Mouse (Mus musculus) small intestine, adult 2 months (tissue): Measurements from ENCODE around the gene Tcta. TPM values are rescaled to one million over a fixed set of nuclear protein-coding genes. Genes with fewer than 3 reads are reported as not detected.
"Not testable (repeated sequence)": the region's sequence is repeated elsewhere in the genome, so short reads cannot be mapped to it uniquely, and the experiment has no call there.

Source experiments
- H3K27ac ChIP-seq: fragments of 200-500 bp; 2 replicates; pipeline ENCODE4 v1.5.1; 2012; ENCODE audit warnings: low read depth, low read length, control low read depth, inconsistent platforms; ENCODE audit not compliant: insufficient read depth
- H3K27me3 ChIP-seq: fragments of 200-500 bp; 2 replicates; pipeline ENCODE4 v1.6.1; 2012; ENCODE audit warnings: mild to moderate bottlenecking, moderate library complexity, low read length, inconsistent platforms; ENCODE audit not compliant: control insufficient read depth, insufficient read depth
- H3K36me3 ChIP-seq: fragments of 200-500 bp; 2 replicates; pipeline ENCODE4 v1.6.1; 2012; ENCODE audit warnings: mild to moderate bottlenecking, low read length, control low read depth, inconsistent platforms; ENCODE audit not compliant: control insufficient read depth, insufficient read depth
- H3K4me1 ChIP-seq: fragments of 200-500 bp; 2 replicates; pipeline ENCODE4 v1.6.1; 2012; ENCODE audit warnings: low read length, inconsistent platforms, mixed read lengths; ENCODE audit not compliant: control insufficient read depth, insufficient read depth, insufficient read length
- H3K4me3 ChIP-seq: fragments of 200-500 bp; 2 replicates; pipeline ENCODE4 v1.5.1; 2012; ENCODE audit warnings: low read depth, mild to moderate bottlenecking, control low read depth, inconsistent platforms, low read length, moderate library complexity
- CTCF ChIP-seq: fragments of 200-500 bp; IDR thresholded peaks from 2 replicates; pipeline ENCODE4 v1.5.1; 2012; ENCODE audit warnings: low read depth, mild to moderate bottlenecking, control low read depth, inconsistent platforms, low read length, moderate library complexity, mixed read lengths; ENCODE audit not compliant: insufficient replicate concordance, insufficient read length; ENCODE audit errors: extremely low read depth
- POLR2A ChIP-seq: fragments of 200-500 bp; IDR thresholded peaks from 2 replicates; pipeline ENCODE4 v1.6.1; 2012; ENCODE audit warnings: low read depth, mild to moderate bottlenecking, control low read depth, inconsistent platforms, low read length, moderate library complexity
- WGBS: fragments of 180-500 bp; shearing (Covaris S2); methylation state at CpG from one replicate; pipeline ENCODE4 v1.1.7; 2018; 5-methylcytosine and 5-hydroxymethylcytosine counted together
- polyA plus RNA-seq: library from polyadenylated mRNA; depleted of rRNA; stranded (reverse); fragments of >200 nt; gene quantifications from 2 replicates; pipeline ENCODE4 v1.2.3, GENCODE M21; 2012

Gene Tcta
- polyA plus RNA-seq, 1 experiment, result 36.7 TPM

GRCm38 (mm10) chr9:108290773-108291172, 15.2 kb downstream of the Tcta start:
- Histone ChIP-seq H3K4me1 (peaks cover 3% of the 10 kb centered on the region; the same call in 1 of the 2 replicates), H3K27ac (no peak overlapping the region; the same call in 1 of the 2 replicates), H3K36me3 (no peaks in the 10 kb centered on the region), H3K4me3 (peak overlapping the region; percentile 83), H3K27me3 (no peaks in the 10 kb centered on the region)
- WGBS, result 21% methylated on average over 6 of the region's 6 CpGs
- TF ChIP-seq POLR2A (no peak), CTCF (no peak)

DNA sequence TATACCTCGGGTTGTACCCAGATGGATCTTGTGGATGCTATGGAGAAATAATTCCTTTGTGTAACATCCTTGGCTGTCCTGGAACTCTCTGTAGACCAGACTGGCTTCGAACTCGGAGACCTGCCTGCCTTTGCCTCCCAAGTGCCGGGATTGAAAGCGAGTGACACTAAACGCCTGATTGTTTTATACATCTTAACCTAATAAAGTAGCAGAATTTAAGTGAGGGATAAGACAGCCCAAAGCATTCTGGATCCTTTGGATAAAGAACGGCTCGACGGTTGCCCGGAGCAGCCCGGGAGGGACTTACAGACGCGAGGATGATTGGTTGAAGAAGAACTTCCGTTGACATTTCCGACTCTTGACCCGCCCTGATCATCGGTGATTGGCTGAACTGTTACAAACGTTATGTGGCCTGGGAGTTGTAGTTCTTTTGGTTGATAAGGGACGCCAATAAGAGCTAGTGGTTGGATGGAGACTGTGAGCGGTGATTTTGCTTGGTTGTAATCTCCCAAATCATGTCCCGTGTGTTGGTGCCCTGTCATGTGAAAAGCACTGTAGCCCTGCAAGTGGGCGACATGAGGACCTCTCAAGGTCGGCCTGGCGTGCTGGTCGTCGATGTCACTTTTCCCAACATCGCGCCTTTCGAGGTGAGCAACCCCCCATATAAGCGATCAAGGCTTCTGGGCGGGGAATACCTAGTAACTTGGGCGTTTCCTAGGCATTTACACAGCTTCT, 15.8 kb downstream of the Tcta start, which contains the start of gene Nicn1:
TSS of gene Nicn1 (plus strand) at position 414 of the 735 bp plus-strand sequence.
- no peaks in the 10 kb centered on the region for H3K36me3 ChIP-seq
- peak within 1 kb of the TSS; percentile 12; the same call in 1 of the 2 replicates for H3K27ac ChIP-seq

GRCm38 (mm10) chr9:108289347-108289746, 16.6 kb downstream of the Tcta start:
- no peak overlapping the region for H3K4me3 ChIP-seq
- no peak overlapping the region for H3K27ac ChIP-seq
- no peaks in the 10 kb centered on the region for H3K36me3 ChIP-seq
- peaks cover 3% of the 10 kb centered on the region; the same call in 1 of the 2 replicates for H3K4me1 ChIP-seq
- no peaks in the 10 kb centered on the region for H3K27me3 ChIP-seq
- no peak for TF ChIP-seq CTCF
- no peak for TF ChIP-seq POLR2A
- WGBS, result 52% methylated on average over 2 of the region's 2 CpGs

More for the DNA sequence above, 15.8 kb downstream of the Tcta start, which contains the start of gene Nicn1:
- H3K4me3 ChIP-seq, result peak within 1 kb of the TSS; percentile 83
- under 1% methylated on average over 32 of the region's 32 CpGs for WGBS
- H3K4me1 ChIP-seq, result peaks cover 3% of the 10 kb centered on the region; the same call in 1 of the 2 replicates
- no peak for TF ChIP-seq CTCF
- no peak for TF ChIP-seq POLR2A
- no peaks in the 10 kb centered on the region for H3K27me3 ChIP-seq

DNA sequence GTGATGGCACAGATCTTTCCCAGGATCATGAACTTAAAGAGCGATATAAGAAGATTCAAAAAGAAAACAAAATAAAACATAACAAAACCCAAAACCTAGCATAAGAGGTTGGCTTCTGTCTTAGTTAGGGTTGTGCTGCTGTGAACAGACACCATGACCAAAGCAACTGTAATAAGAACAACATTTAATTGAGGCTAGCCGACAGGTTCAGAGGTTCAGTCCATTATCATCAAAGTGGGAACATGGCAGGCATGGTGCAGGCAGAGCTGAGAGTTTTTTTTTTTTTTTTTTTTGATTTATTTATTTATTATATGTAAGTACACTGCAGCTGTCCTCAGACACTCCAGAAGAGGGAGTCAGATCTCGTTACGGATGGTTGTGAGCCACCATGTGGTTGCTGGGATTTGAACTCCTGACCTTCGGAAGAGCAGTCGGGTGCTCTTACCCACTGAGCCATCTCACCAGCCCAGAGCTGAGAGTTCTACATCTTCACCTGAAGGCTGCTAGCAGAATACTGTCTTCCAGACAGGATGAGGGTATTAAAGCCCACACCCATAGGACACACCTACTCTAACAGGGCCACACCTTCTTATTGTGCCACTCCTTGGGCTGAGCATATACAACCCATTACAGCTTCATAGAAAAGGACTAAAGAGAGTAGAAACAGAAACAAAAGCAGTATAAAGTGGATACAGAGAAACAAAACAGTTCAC, 18.3 kb downstream of the Tcta start:
- WGBS, result 58% methylated on average over 6 of the region's 6 CpGs
- H3K4me3 ChIP-seq, H3K36me3 ChIP-seq, H3K27ac ChIP-seq, H3K4me1 ChIP-seq, H3K27me3 ChIP-seq: not testable (repeated sequence)

- 4% methylated on average over 6 of the region's 6 CpGs for WGBS
- Histone ChIP-seq H3K4me1 (no peaks in the 10 kb centered on the region), H3K4me3 (no peak overlapping the region), H3K36me3 (no peaks in the 10 kb centered on the region), H3K27ac (no peak overlapping the region), H3K27me3 (no peaks in the 10 kb centered on the region)
- no peak for TF ChIP-seq POLR2A
- no peak for TF ChIP-seq CTCF
Observed at GRCm38 (mm10) chr9:108284410-108284809, 21.6 kb downstream of the Tcta start.

DNA sequence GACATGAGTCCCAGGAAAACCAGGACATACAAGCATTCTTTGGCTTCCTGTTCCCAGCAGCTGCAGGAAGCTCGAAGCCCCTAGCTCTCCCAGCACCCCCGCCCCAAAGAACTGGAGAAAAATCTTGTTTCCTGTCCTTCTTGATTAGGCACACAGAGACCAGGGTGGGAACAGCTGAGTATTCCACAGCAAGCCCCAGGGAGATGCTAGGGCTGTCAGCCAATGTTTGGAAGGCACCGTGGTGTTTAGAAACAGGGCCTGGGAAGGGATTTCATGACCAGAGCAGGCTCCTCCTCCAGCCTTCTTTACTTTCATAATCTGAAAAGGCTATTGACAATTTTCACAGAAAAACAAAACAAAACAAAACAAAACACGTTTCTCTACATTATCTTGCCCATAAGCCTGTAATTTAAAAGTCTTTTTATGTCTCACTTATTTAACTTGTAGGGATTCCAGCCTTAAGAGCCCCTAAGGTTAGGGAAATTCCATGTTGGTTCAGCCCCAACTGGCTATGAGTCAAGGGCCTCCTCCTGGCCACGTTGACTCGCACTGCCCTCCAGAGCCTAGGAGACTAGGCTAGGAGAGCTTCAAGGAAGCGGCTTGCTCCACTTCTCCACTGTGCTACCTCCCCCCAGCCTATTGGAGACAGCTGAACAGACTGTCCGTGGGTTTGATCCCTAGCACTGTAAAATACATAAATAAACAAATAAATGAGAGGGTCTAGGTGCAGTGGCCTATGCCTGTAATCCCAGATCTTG, 25.7 kb downstream of the Tcta start:
- H3K36me3 ChIP-seq, result no peaks in the 10 kb centered on the region
- H3K4me3 ChIP-seq, result no peak overlapping the region
- H3K27ac ChIP-seq, result peak overlapping the region; percentile 40
- TF ChIP-seq POLR2A (no peak), CTCF (no peak)
- no peaks in the 10 kb centered on the region for H3K27me3 ChIP-seq
- H3K4me1 ChIP-seq, result peaks cover 2% of the 10 kb centered on the region; the same call in 1 of the 2 replicates
- 23% methylated on average over 8 of the region's 8 CpGs for WGBS

GRCm38 (mm10) chr9:108278697-108279450, 27.1 kb downstream of the Tcta start:
- 71% methylated on average over 10 of the region's 10 CpGs for WGBS
- H3K4me3 ChIP-seq, result no peak overlapping the region
- TF ChIP-seq POLR2A (no peak), CTCF (peak; percentile 62; the same call in 1 of the 2 replicates)

More at GRCm38 (mm10) chr9:108278697-108279450, 27.1 kb downstream of the Tcta start:
- H3K27me3 ChIP-seq, result no peaks in the 10 kb centered on the region
- H3K36me3 ChIP-seq, result no peaks in the 10 kb centered on the region
- H3K27ac ChIP-seq, result no peak overlapping the region
- peaks cover 10% of the 10 kb centered on the region; the same call in 1 of the 2 replicates for H3K4me1 ChIP-seq
